Mouse (Mus musculus) cerebellum, adult 2 months (tissue): ENCODE results near the gene Syt1.

ENCODE experiments used
- CTCF ChIP-seq: fragments of 200-500 bp; IDR thresholded peaks from 2 replicates; pipeline ENCODE4 v1.5.1; 2011; ENCODE audit warnings: low read depth, mild to moderate bottlenecking, control low read depth, low read length, moderate library complexity, borderline replicate concordance; ENCODE audit not compliant: insufficient read depth
- POLR2A ChIP-seq: fragments of 200-500 bp; IDR thresholded peaks from 2 replicates; pipeline ENCODE4 v1.6.1; 2011; ENCODE audit warnings: low read length, control low read depth, borderline replicate concordance; ENCODE audit not compliant: insufficient read depth

GRCm38 (mm10) chr10:108638095-108638494 is 372.7 kb downstream of the Syt1 start:
- TF ChIP-seq CTCF, result no peak
- no peak for TF ChIP-seq POLR2A
